Mouse (Mus musculus) lung, embryonic 14.5 days (tissue): ENCODE measurements around the gene Hist1h2bb. TPM values are rescaled to one million over a fixed set of nuclear protein-coding genes. Genes with fewer than 3 reads are reported as not detected.
"Not testable (repeated sequence)": the region's sequence is repeated elsewhere in the genome, so short reads cannot be mapped to it uniquely, and the experiment has no call there.

Experiments
- ATAC-seq: fragments of 200-750 bp; cut with Nextera tagmentation; 2 replicates; pipeline ENCODE4 v1.8.0; 2017; ENCODE audit warnings: mild to moderate bottlenecking, moderate TSS enrichment, moderate library complexity; ENCODE audit not compliant: insufficient read depth
- DNase-seq: peaks from one replicate; pipeline ENCODE4 v3.0.0-alpha.2; 2015
- H3K27ac ChIP-seq: fragments of 300-500 bp; sonication (generic); 2 replicates; pipeline ENCODE4 v1.5.1; 2014; ENCODE audit warnings: low read depth, mild to moderate bottlenecking, moderate library complexity
- H3K27me3 ChIP-seq: fragments of 300-500 bp; sonication (generic); 2 replicates; pipeline ENCODE4 v1.6.1; 2014; ENCODE audit warnings: low read length, control low read depth; ENCODE audit not compliant: insufficient read depth
- H3K36me3 ChIP-seq: fragments of 300-500 bp; sonication (generic); 2 replicates; pipeline ENCODE4 v1.6.1; 2014; ENCODE audit warnings: control low read depth; ENCODE audit not compliant: insufficient read depth
- H3K4me1 ChIP-seq: fragments of 300-500 bp; sonication (generic); 2 replicates; pipeline ENCODE4 v1.6.1; 2014; ENCODE audit warnings: antibody characterized with exemption, control low read depth; ENCODE audit not compliant: insufficient read depth
- H3K4me2 ChIP-seq: fragments of 300-500 bp; sonication (generic); 2 replicates; pipeline ENCODE4 v1.6.1; 2014; ENCODE audit warnings: mild to moderate bottlenecking
- H3K4me3 ChIP-seq: fragments of 300-500 bp; sonication (generic); 2 replicates; pipeline ENCODE4 v1.5.1; 2014; ENCODE audit warnings: low read depth, low read length
- H3K9ac ChIP-seq: fragments of 300-500 bp; sonication (generic); 2 replicates; pipeline ENCODE4 v1.6.1; 2014
- H3K9me3 ChIP-seq: fragments of 300-500 bp; sonication (generic); 2 replicates; pipeline ENCODE4 v1.6.1; 2016; ENCODE audit warnings: low read depth, low read length, control low read depth
- CTCF ChIP-seq: IDR thresholded peaks from 2 replicates; pipeline ENCODE4 v1.5.1; 2016; ENCODE audit warnings: antibody characterized with exemption, low read depth
- WGBS: fragments of 180-500 bp; shearing (Covaris S2); extraction: QIAGEN DNeasy Blood & Tissue Kit; methylation state at CpG from one replicate; pipeline ENCODE4 v1.1.7; 2014; 5-methylcytosine and 5-hydroxymethylcytosine counted together
- polyA plus RNA-seq: library from polyadenylated mRNA; unstranded; fragments of >200 nt; fragmentation: Nextera tagmentation; extraction: Ambion mirVana; gene quantifications from 2 replicates; pipeline ENCODE4 v1.2.1, GENCODE M21; 2014

The Hist1h2bb gene
- polyA plus RNA-seq, 1 experiment from 2014 or later = 4.0 TPM

DNA sequence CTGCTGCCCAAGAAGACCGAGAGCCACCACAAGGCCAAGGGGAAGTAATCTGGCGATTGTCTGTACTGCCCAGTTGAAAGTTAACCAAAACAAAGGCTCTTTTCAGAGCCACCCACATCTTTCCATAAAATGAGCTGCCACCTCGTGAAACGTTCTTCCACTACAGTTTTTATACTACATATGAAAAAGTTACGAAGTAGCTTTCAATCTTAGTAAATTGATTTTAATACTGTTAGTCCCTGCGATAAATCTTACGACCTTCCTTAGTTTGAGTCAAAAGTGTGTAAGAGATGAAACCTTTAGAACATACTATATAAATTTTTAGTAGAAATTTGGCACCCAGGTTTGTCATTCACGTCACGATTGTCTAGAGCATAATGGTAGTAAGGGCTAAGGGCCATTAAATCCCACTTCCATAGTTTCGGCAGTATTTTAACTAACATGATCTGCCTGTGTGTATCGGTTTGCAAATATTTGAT, 5.0 kb downstream of the Hist1h2bb start:
- Histone ChIP-seq H3K4me3 (peak overlapping the region; percentile 41), H3K36me3 (no peaks in the 10 kb centered on the region), H3K9me3 (no peaks in the 10 kb centered on the region), H3K9ac (peak overlapping the region; percentile 56), H3K27ac (peak overlapping the region; percentile 98), H3K4me1 (peaks cover 12% of the 10 kb centered on the region), H3K4me2 (peak overlapping the region; percentile 64), H3K27me3 (no peaks in the 10 kb centered on the region)
- under 1% methylated on average over 11 of the region's 11 CpGs for WGBS
- DNase-seq (peak; percentile 72), ATAC-seq (0 out of 2 replicates have a peak, but pooled peaks have one; percentile 18)
- no peak for TF ChIP-seq CTCF

DNA sequence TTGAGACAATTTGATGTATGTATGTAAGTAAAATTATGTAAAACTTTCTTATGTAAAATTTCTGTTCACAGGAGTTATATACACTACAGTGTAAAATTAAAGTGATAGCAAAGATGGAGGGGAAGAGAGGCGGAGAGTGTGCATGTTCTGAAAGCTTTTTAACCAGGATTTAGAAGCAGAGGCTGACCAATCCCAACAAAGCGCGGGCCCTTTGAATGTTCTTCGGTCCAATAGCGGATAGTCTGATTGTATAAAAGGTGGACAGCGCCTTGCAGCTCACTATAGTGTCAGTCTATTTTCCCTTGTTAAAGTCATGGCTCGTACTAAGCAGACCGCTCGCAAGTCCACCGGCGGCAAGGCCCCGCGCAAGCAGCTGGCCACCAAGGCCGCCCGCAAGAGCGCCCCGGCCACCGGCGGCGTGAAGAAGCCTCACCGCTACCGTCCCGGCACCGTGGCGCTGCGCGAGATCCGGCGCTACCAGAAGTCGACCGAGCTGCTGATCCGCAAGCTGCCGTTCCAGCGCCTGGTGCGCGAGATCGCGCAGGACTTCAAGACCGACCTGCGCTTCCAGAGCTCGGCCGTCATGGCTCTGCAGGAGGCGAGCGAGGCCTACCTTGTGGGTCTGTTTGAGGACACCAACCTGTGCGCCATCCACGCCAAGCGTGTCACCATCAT, 5.7 kb downstream of the Hist1h2bb start, which contains the start of gene Hist1h3b:
Hist1h3b (plus strand) TSS at position 201 of the 675 bp plus-strand sequence.
- ATAC-seq (peak; percentile 91), DNase-seq (peak; percentile 99)
- H3K4me1 ChIP-seq = peaks cover 12% of the 10 kb centered on the region
- not testable (repeated sequence) for H3K36me3 ChIP-seq, H3K27me3 ChIP-seq, H3K9me3 ChIP-seq
- peak within 1 kb of the TSS; percentile 98 for H3K27ac ChIP-seq
- H3K4me2 ChIP-seq = peak within 1 kb of the TSS; percentile 82
- H3K9ac ChIP-seq = peak within 1 kb of the TSS; percentile 76
- under 1% methylated on average over 15 of the region's 47 CpGs for WGBS
- H3K4me3 ChIP-seq = peak within 1 kb of the TSS; percentile 41

DNA sequence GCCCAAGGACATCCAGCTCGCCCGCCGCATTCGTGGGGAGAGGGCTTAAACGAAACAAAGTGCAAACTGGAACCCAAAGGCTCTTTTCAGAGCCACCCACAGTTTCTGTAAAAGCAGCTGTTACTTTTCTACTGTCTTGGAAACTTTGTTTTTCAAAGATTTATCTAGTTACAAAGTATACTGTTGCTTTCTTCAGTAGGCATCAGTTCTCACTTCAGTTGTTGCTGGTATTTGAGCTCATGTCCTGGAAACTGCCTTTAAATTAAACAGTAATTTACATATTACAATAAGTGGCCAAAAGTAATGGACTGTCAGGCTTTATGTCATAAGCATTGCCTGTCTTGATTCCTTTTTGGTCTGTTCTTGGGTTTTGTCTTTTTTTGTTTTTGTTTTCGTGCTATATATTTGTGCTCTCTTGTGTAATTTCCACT, 6.2 kb downstream of the Hist1h2bb start:
- Histone ChIP-seq H3K4me2 (peak overlapping the region; percentile 82), H3K27ac (peak overlapping the region; percentile 97), H3K4me1 (peaks cover 11% of the 10 kb centered on the region), H3K4me3 (peak overlapping the region; percentile 41), H3K9ac (peak overlapping the region; percentile 76), H3K27me3 (no peaks in the 10 kb centered on the region), H3K36me3 (no peaks in the 10 kb centered on the region), H3K9me3 (no peaks in the 10 kb centered on the region)
- TF ChIP-seq CTCF = no peak
- no peak for ATAC-seq
- WGBS = 1% methylated on average over 6 of the region's 6 CpGs
- peak; percentile 54 for DNase-seq

GRCm38 (mm10) chr13:23753314-23754078, 7.0 kb downstream of the Hist1h2bb start:
- no peak for TF ChIP-seq CTCF
- DNase-seq = peak; percentile 37
- Histone ChIP-seq H3K9me3 (no peaks in the 10 kb centered on the region), H3K27ac (peak overlapping the region; percentile 97), H3K4me2 (peak overlapping the region; percentile 82), H3K9ac (peak overlapping the region; percentile 76), H3K4me1 (peaks cover 4% of the 10 kb centered on the region; the same call in 1 of the 2 replicates), H3K27me3 (no peaks in the 10 kb centered on the region), H3K36me3 (no peaks in the 10 kb centered on the region), H3K4me3 (peak overlapping the region; percentile 41)
- WGBS = 37% methylated on average over 4 of the region's 4 CpGs
- ATAC-seq = no peak

DNA sequence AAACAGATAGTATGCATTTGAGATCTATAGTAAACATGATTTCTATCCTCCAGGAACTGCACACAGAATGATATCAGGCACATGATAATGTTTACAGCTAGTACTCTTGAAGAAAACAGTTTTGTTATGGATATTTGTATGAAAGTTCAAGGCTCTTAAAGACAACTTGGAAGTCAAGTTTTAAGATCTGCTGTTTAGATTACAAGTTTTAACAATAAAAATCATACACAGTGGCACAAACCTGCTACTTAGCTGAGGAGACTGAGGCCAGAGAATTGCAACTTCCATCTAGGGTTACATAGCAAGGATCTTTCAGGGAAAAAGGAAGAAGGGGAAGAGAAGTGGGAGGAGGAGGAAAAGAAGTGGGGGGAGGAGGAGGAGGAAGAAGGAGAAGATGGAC, 8.5 kb downstream of the Hist1h2bb start:
- Histone ChIP-seq H3K9me3 (no peaks in the 10 kb centered on the region), H3K9ac (no peak overlapping the region)

GRCm38 (mm10) chr13:23756790-23757189, 10.3 kb downstream of the Hist1h2bb start, which contains the start of gene Hist1h4b:
TSS of gene Hist1h4b (plus strand) at chr13:23757013.
- Histone ChIP-seq H3K4me1 (0 out of 2 replicates have a peak, but pooled peaks cover 4% of the 10 kb centered on the region), H3K27ac (peak within 1 kb of the TSS; percentile 98), H3K9ac (peak within 1 kb of the TSS; percentile 71), H3K4me2 (peak within 1 kb of the TSS; percentile 83), H3K36me3 (no peaks in the 10 kb centered on the region), H3K9me3 (no peaks in the 10 kb centered on the region), H3K4me3 (peak within 1 kb of the TSS; percentile 43), H3K27me3 (no peaks in the 10 kb centered on the region)
- peak; percentile 100 for DNase-seq
- peak; percentile 73 for ATAC-seq
- WGBS = under 1% methylated on average over 11 of the region's 22 CpGs
- TF ChIP-seq CTCF = no peak

More for the DNA sequence above, 8.5 kb downstream of the Hist1h2bb start:
- Histone ChIP-seq H3K36me3 (no peaks in the 10 kb centered on the region), H3K27me3 (no peaks in the 10 kb centered on the region), H3K27ac (0 out of 2 replicates have a peak overlapping the region, but pooled peaks have one; percentile 27), H3K4me3 (no peak overlapping the region), H3K4me1 (0 out of 2 replicates have a peak, but pooled peaks cover 4% of the 10 kb centered on the region), H3K4me2 (no peak overlapping the region)
- DNase-seq = no peak
- no peak for ATAC-seq
- TF ChIP-seq CTCF = no peak
